Mouse (Mus musculus): ENCODE results near the gene Pik3r3. TPM values are rescaled to one million over a fixed set of nuclear protein-coding genes. Genes with fewer than 3 reads are reported as not detected.

The Pik3r3 gene
- total RNA-seq, 1 experiment from 2014 or later, result 0.70 TPM

DNA sequence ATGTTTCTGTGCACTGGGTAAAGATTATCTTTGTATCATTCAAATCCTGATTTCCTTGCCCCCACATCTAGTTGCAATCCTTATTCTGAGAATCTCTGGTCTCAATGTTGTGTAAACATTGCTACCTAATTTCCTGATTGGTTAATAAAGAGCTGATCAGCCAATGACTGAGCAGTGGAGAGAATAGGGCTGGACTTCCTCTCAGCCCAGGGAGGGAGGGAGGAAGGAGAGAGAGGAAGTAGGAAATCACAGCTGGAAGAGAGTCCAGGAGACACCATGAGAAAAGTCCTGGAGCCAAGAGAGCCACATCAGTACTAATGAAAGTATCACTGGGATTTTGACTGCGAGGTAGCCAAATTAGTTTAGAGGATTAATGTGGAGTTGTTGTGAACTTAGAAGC, 114.9 kb downstream of the Pik3r3 start:
- no peak for ATAC-seq (ENCODE audit: extremely low read depth, insufficient number of reproducible peaks, low FRiP score, poor library complexity, severe bottlenecking)

DNA sequence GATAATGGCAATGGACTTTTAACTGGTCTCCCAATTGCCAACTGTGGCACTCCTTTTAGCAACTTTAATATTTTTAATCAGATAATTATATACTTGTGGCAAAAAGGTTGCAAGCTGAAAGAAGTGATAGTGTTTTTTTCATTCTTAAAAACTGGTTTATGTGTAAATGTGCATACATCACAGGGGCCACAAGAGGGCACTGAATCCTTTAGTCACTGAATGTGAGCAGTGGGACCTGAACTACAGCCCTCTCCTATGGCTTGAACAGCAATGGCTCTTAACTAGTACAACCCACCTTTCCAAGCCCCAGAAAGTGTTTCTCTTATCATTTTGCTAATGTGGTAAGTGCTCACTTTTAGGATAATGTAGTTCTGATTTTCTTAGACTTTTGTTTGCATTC, 120.7 kb downstream of the Pik3r3 start:
- no peak for ATAC-seq (ENCODE audit: extremely low read depth, insufficient number of reproducible peaks, low FRiP score, poor library complexity, severe bottlenecking)

DNA sequence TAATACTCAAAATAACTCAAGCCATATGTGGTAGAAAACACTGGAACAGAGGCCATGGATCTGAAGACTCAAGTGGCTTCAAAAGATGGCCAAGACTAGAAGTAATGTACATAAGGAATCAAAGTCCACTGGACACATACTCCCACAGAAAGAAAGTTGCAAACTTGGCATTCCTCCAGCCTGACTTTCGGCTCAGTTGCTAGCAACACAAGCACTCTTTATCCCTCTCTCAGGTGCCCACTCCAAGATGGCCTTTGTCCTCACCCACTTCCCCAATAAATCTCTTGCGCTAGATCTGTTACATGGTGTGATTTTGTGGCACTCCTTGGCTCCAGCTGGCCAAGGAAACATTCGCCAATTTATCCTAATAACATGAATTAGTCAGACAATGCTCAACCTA, 131.1 kb downstream of the Pik3r3 start:
- ATAC-seq (ENCODE audit: extremely low read depth, insufficient number of reproducible peaks, low FRiP score, poor library complexity, severe bottlenecking), result no peak

Other genes with a start within 250 kb of the Pik3r3 start
- gene Faah, start 203.7 kb upstream of the Pik3r3 start, total RNA-seq (2017), result 14.7 and 15.8 TPM in 2 replicates
- 30.7 and 49.6 TPM in 2 replicates for gene Nsun4, start 167.7 kb upstream of the Pik3r3 start, total RNA-seq (2017)
- 251 and 277 TPM in 2 replicates for gene Uqcrh, start 146.5 kb upstream of the Pik3r3 start, total RNA-seq (2017)
- gene Lrrc41, start 146.3 kb upstream of the Pik3r3 start, total RNA-seq (2017), result 14.8 and 19.8 TPM in 2 replicates
- gene Rad54l, start 97.9 kb upstream of the Pik3r3 start, total RNA-seq (2017), result 0.86 and 0.93 TPM in 2 replicates
- 21.2 and 24.2 TPM in 2 replicates for gene Pomgnt1, start 97.8 kb upstream of the Pik3r3 start, total RNA-seq (2017)
- 0.37 and 0.58 TPM in 2 replicates for gene Lurap1, start 70.3 kb upstream of the Pik3r3 start, total RNA-seq (2017)
- gene Tspan1, start 54.0 kb upstream of the Pik3r3 start, total RNA-seq (2017), result 5.0 and 7.1 TPM in 2 replicates
- not detected in 2 replicates for gene 1700042G07Rik, start 48.2 kb upstream of the Pik3r3 start, total RNA-seq (2017)
- gene Gm49337, start 48.2 kb upstream of the Pik3r3 start, total RNA-seq (2017), result not detected in 2 replicates
- 8.1 and 9.0 TPM in 2 replicates for gene Mast2, start 242.6 kb downstream of the Pik3r3 start, total RNA-seq (2017)